Mouse (Mus musculus): ENCODE data around the gene Phf12. TPM values are rescaled to one million over a fixed set of nuclear protein-coding genes. Genes with fewer than 3 reads are reported as not detected.

Phf12 gene
- polyA plus RNA-seq, 1 experiment from 2014 or later: 18.6 TPM

GRCm38 (mm10) chr11:77965101-77966036 is 17.2 kb upstream of the Phf12 start:
- Histone ChIP-seq H3K9ac (ENCODE audit: low read depth, low read length) (no peak overlapping the region), H3K27ac (ENCODE audit: low read depth, low read length) (no peak overlapping the region), H3K9me3 (ENCODE audit: control insufficient read depth, low read length) (no peaks in the 10 kb centered on the region), H3K4me2 (no peak overlapping the region), H3K27me3 (replicated peaks; ENCODE audit: control insufficient read depth, insufficient read depth, low read length) (peaks cover 15% of the 10 kb centered on the region), H3K36me3 (ENCODE audit: control insufficient read depth, insufficient read depth, low read length) (no peaks in the 10 kb centered on the region), H3K4me1 (replicated peaks; ENCODE audit: control insufficient read depth, insufficient read depth, low read length) (no peaks in the 10 kb centered on the region), H3K4me3 (ENCODE audit: low read depth, low read length) (no peak overlapping the region)
- 38% methylated on average over 17 of the region's 17 CpGs for WGBS
- DNase-seq (ENCODE audit: low spot score): no peak
- ATAC-seq (replicated peaks; ENCODE audit: low FRiP score): no peak

DNA sequence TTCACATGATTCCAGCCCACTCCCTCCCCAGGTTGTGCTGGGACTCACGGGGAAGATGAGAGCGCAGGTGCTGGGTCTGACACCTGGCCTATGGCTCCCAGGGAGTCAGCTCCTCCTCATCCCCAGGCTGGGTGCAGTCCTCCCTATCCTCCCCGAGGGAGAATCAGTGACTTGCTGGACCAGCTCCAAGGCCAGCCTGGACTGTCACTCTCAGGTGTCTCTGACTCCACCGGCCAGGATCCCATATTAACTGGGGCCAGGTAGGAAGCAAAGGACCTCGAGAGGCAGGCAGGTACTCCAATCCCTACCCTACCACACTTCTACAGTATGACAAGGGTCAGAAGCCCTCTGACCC is 16.5 kb upstream of the Phf12 start:
- Histone ChIP-seq H3K27ac (ENCODE audit: low read depth, low read length) (no peak overlapping the region), H3K9ac (ENCODE audit: low read depth, low read length) (no peak overlapping the region), H3K36me3 (ENCODE audit: control insufficient read depth, insufficient read depth, low read length) (no peaks in the 10 kb centered on the region), H3K9me3 (ENCODE audit: control insufficient read depth, low read length) (no peaks in the 10 kb centered on the region), H3K27me3 (replicated peaks; ENCODE audit: control insufficient read depth, insufficient read depth, low read length) (peaks cover 13% of the 10 kb centered on the region), H3K4me2 (no peak overlapping the region), H3K4me3 (ENCODE audit: low read depth, low read length) (no peak overlapping the region), H3K4me1 (replicated peaks; ENCODE audit: control insufficient read depth, insufficient read depth, low read length) (no peaks in the 10 kb centered on the region)
- 60% methylated on average over 5 of the region's 5 CpGs for WGBS
- no peak for DNase-seq (ENCODE audit: low spot score)
- ATAC-seq (replicated peaks; ENCODE audit: low FRiP score): no peak

DNA sequence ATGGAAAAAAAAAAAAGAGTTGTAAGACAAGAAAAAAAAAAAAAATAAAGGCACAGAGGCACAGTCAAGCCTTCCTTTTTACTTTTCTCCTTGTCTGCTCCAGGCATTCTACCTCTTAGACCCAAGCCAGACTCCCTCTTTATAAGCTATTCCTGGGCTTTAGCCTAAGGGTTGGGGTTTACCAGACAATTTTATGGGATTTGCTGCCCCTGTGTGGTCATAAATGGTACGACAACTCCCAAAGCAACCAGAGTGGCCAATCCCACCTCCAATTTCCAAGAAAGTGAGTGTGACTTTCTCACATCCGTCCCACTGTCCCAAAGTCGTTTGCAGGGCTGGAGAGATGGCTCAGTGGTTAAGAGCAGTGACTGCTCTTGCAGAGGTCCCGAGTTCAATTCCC is 15.4 kb upstream of the Phf12 start:
- no peak overlapping the region for H3K9ac ChIP-seq (ENCODE audit: low read depth, low read length)
- H3K4me1 ChIP-seq (replicated peaks; ENCODE audit: control insufficient read depth, insufficient read depth, low read length): no peaks in the 10 kb centered on the region
- no peak overlapping the region for H3K27ac ChIP-seq (ENCODE audit: low read depth, low read length)
- no peak overlapping the region for H3K4me2 ChIP-seq
- H3K9me3 ChIP-seq (ENCODE audit: control insufficient read depth, low read length): no peaks in the 10 kb centered on the region
- under 1% methylated on average over 4 of the region's 4 CpGs for WGBS
- no peak overlapping the region for H3K4me3 ChIP-seq (ENCODE audit: low read depth, low read length)
- H3K36me3 ChIP-seq (ENCODE audit: control insufficient read depth, insufficient read depth, low read length): no peaks in the 10 kb centered on the region
- H3K27me3 ChIP-seq (replicated peaks; ENCODE audit: control insufficient read depth, insufficient read depth, low read length): peaks cover 13% of the 10 kb centered on the region
- no peak for ATAC-seq (replicated peaks; ENCODE audit: low FRiP score)
- no peak for DNase-seq (ENCODE audit: low spot score)

DNA sequence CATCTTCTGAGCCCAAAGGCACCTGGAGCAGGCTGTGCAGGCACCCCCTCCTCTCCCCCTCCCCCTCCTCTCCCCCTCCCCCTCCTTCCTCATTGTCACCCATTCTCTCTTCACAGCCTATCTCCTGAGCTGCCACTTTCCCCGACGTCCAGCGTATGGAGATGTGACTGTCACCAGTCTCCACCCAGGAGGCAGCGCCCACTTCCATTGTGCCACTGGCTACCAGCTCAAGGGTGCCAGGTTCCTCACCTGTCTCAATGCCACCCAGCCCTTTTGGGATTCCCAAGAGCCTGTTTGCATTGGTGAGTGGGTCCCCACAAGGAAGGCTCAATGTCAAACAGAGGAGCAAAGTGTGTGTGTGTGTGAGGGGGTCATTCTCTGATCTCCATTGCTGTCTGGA is 13.8 kb upstream of the Phf12 start:
- H3K9ac ChIP-seq (ENCODE audit: low read depth, low read length): no peak overlapping the region
- no peak overlapping the region for H3K4me2 ChIP-seq
- no peaks in the 10 kb centered on the region for H3K4me1 ChIP-seq (replicated peaks; ENCODE audit: control insufficient read depth, insufficient read depth, low read length)
- DNase-seq (ENCODE audit: low spot score) (no peak), ATAC-seq (replicated peaks; ENCODE audit: low FRiP score) (no peak)
- H3K9me3 ChIP-seq (ENCODE audit: control insufficient read depth, low read length): no peaks in the 10 kb centered on the region
- peaks cover 22% of the 10 kb centered on the region for H3K27me3 ChIP-seq (replicated peaks; ENCODE audit: control insufficient read depth, insufficient read depth, low read length)
- H3K4me3 ChIP-seq (ENCODE audit: low read depth, low read length): no peak overlapping the region
- no peak overlapping the region for H3K27ac ChIP-seq (ENCODE audit: low read depth, low read length)
- H3K36me3 ChIP-seq (ENCODE audit: control insufficient read depth, insufficient read depth, low read length): no peaks in the 10 kb centered on the region
- WGBS: 57% methylated on average over 4 of the region's 4 CpGs

GRCm38 (mm10) chr11:77970718-77971117 is 11.8 kb upstream of the Phf12 start:
- Histone ChIP-seq H3K4me3 (ENCODE audit: low read depth, low read length) (no peak overlapping the region), H3K27me3 (replicated peaks; ENCODE audit: control insufficient read depth, insufficient read depth, low read length) (peaks cover 31% of the 10 kb centered on the region), H3K4me1 (replicated peaks; ENCODE audit: control insufficient read depth, insufficient read depth, low read length) (no peaks in the 10 kb centered on the region), H3K36me3 (ENCODE audit: control insufficient read depth, insufficient read depth, low read length) (no peaks in the 10 kb centered on the region), H3K9me3 (ENCODE audit: control insufficient read depth, low read length) (no peaks in the 10 kb centered on the region), H3K9ac (ENCODE audit: low read depth, low read length) (no peak overlapping the region), H3K27ac (ENCODE audit: low read depth, low read length) (no peak overlapping the region), H3K4me2 (no peak overlapping the region)
- no peak for DNase-seq (ENCODE audit: low spot score)
- no peak for ATAC-seq (replicated peaks; ENCODE audit: low FRiP score)
- 79% methylated on average over 6 of the region's 6 CpGs for WGBS

- H3K4me1 ChIP-seq (replicated peaks; ENCODE audit: control insufficient read depth, insufficient read depth, low read length): no peaks in the 10 kb centered on the region
- DNase-seq (ENCODE audit: low spot score) (no peak), ATAC-seq (replicated peaks; ENCODE audit: low FRiP score) (no peak)
- no peak overlapping the region for H3K4me3 ChIP-seq (ENCODE audit: low read depth, low read length)
- no peak overlapping the region for H3K9ac ChIP-seq (ENCODE audit: low read depth, low read length)
- 80% methylated on average over 7 of the region's 7 CpGs for WGBS
- H3K4me2 ChIP-seq: no peak overlapping the region
- H3K9me3 ChIP-seq (ENCODE audit: control insufficient read depth, low read length): no peaks in the 10 kb centered on the region
- H3K27me3 ChIP-seq (replicated peaks; ENCODE audit: control insufficient read depth, insufficient read depth, low read length): peaks cover 47% of the 10 kb centered on the region
- H3K36me3 ChIP-seq (ENCODE audit: control insufficient read depth, insufficient read depth, low read length): no peaks in the 10 kb centered on the region
- H3K27ac ChIP-seq (ENCODE audit: low read depth, low read length): no peak overlapping the region
Measured at GRCm38 (mm10) chr11:77973520-77973919, 9.0 kb upstream of the Phf12 start.

DNA sequence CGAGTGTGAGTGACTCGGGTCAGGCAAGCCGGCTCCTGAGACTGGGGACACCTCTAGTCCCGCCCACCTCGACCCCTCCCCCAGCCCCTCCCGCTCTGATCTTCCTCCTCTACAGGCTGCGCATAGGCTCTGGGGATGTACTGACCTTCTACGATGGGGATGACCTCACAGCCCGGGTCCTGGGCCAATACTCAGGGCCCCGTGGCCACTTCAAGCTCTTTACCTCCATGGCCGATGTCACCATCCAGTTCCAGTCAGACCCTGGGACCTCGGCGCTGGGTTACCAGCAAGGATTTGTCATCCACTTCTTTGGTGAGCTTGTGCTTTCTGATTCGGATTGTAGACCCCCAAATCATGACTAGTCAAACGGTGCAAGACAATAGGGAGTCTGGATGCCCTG is 8.2 kb upstream of the Phf12 start:
- no peak for DNase-seq (ENCODE audit: low spot score)
- Histone ChIP-seq H3K27me3 (replicated peaks; ENCODE audit: control insufficient read depth, insufficient read depth, low read length) (peaks cover 44% of the 10 kb centered on the region), H3K9me3 (ENCODE audit: control insufficient read depth, low read length) (no peaks in the 10 kb centered on the region), H3K9ac (ENCODE audit: low read depth, low read length) (no peak overlapping the region), H3K36me3 (ENCODE audit: control insufficient read depth, insufficient read depth, low read length) (no peaks in the 10 kb centered on the region), H3K27ac (ENCODE audit: low read depth, low read length) (no peak overlapping the region), H3K4me3 (ENCODE audit: low read depth, low read length) (no peak overlapping the region), H3K4me1 (replicated peaks; ENCODE audit: control insufficient read depth, insufficient read depth, low read length) (no peaks in the 10 kb centered on the region), H3K4me2 (no peak overlapping the region)
- WGBS: 34% methylated on average over 15 of the region's 15 CpGs
- no peak for ATAC-seq (replicated peaks; ENCODE audit: low FRiP score)

- ATAC-seq (replicated peaks; ENCODE audit: low FRiP score) (no peak), DNase-seq (ENCODE audit: low spot score) (no peak)
- H3K4me3 ChIP-seq (ENCODE audit: low read depth, low read length): no peak overlapping the region
- H3K9ac ChIP-seq (ENCODE audit: low read depth, low read length): no peak overlapping the region
- H3K27me3 ChIP-seq (replicated peaks; ENCODE audit: control insufficient read depth, insufficient read depth, low read length): peaks cover 44% of the 10 kb centered on the region
- H3K36me3 ChIP-seq (ENCODE audit: control insufficient read depth, insufficient read depth, low read length): no peaks in the 10 kb centered on the region
- H3K9me3 ChIP-seq (ENCODE audit: control insufficient read depth, low read length): no peaks in the 10 kb centered on the region
- WGBS: 23% methylated on average over 4 of the region's 4 CpGs
- H3K27ac ChIP-seq (ENCODE audit: low read depth, low read length): no peak overlapping the region
- H3K4me2 ChIP-seq: no peak overlapping the region
- H3K4me1 ChIP-seq (replicated peaks; ENCODE audit: control insufficient read depth, insufficient read depth, low read length): 0 out of 2 replicates have a peak, but pooled peaks cover under 1% of the 10 kb centered on the region
Measured at GRCm38 (mm10) chr11:77975873-77976272, 6.7 kb upstream of the Phf12 start.

DNA sequence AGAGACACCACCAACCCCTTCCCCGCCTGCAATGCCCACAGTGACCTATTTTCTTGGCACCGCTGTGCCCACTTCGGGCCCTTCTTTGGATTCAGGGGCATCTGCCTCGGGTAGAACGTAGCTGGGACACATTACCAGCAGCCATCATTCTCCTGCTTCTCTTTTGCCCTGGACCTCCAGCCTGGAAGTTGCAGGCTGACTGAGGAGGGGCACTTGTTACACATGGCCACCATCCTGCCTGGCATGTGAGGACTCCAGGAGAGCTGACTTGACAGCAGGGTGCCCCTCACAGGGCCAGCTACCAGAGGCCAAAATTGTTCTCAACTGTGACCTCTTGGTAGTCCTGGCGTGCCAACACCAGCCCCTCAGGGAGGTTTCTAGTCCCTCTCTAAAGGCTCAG is 4.4 kb upstream of the Phf12 start:
- ATAC-seq (replicated peaks; ENCODE audit: low FRiP score) (no peak), DNase-seq (ENCODE audit: low spot score) (no peak)
- no peak overlapping the region for H3K9ac ChIP-seq (ENCODE audit: low read depth, low read length)
- no peak overlapping the region for H3K27ac ChIP-seq (ENCODE audit: low read depth, low read length)
- 72% methylated on average over 6 of the region's 6 CpGs for WGBS
- H3K4me1 ChIP-seq (replicated peaks; ENCODE audit: control insufficient read depth, insufficient read depth, low read length): peaks cover 6% of the 10 kb centered on the region
- H3K4me2 ChIP-seq: no peak overlapping the region
- no peak overlapping the region for H3K4me3 ChIP-seq (ENCODE audit: low read depth, low read length)
- H3K36me3 ChIP-seq (ENCODE audit: control insufficient read depth, insufficient read depth, low read length): no peaks in the 10 kb centered on the region
- peaks cover 38% of the 10 kb centered on the region for H3K27me3 ChIP-seq (replicated peaks; ENCODE audit: control insufficient read depth, insufficient read depth, low read length)
- no peaks in the 10 kb centered on the region for H3K9me3 ChIP-seq (ENCODE audit: control insufficient read depth, low read length)

All from liver, embryonic 11.5 days (tissue).